Mouse (Mus musculus) urinary bladder, postnatal 0 days (tissue): ENCODE data around the gene 6430628N08Rik. TPM values are rescaled to one million over a fixed set of nuclear protein-coding genes. Genes with fewer than 3 reads are reported as not detected.

Source experiments
- polyA plus RNA-seq: library from polyadenylated mRNA; unstranded; fragments of >200 nt; fragmentation: Nextera tagmentation; extraction: Ambion mirVana; gene quantifications from 2 replicates; pipeline ENCODE4 v1.2.1, GENCODE M21; 2015

6430628N08Rik gene
- not detected in 2 replicates for polyA plus RNA-seq

DNA sequence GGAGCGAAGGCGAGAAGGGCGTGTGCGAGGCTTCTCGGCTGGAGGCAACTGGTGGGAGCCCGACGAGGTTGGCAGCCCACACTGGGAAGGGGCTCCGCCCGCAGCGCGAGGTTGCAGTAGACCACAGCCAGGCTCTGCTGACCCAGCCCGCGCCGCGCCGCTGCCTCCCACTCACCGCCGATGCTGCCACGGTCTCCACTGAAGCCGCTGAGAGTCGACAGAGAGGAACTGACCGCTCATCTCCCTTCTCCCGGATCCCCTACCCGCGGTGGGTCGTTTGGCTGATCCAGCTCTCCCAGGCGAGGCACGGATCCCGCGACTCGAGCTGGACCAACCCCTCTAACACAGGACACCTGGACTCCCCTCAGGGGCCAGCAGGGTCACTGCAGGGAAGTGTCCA lies at the start of gene 6430628N08Rik:
Gene 6430628N08Rik, plus strand, starts transcription at position 113 of the 400 bp plus-strand sequence.

GRCm38 (mm10) chr4:115884022-115884421 lies 6.4 kb upstream of the 6430628N08Rik start, which contains the start of gene Kncn:
TSS of gene Kncn (plus strand) at chr4:115884400.

DNA sequence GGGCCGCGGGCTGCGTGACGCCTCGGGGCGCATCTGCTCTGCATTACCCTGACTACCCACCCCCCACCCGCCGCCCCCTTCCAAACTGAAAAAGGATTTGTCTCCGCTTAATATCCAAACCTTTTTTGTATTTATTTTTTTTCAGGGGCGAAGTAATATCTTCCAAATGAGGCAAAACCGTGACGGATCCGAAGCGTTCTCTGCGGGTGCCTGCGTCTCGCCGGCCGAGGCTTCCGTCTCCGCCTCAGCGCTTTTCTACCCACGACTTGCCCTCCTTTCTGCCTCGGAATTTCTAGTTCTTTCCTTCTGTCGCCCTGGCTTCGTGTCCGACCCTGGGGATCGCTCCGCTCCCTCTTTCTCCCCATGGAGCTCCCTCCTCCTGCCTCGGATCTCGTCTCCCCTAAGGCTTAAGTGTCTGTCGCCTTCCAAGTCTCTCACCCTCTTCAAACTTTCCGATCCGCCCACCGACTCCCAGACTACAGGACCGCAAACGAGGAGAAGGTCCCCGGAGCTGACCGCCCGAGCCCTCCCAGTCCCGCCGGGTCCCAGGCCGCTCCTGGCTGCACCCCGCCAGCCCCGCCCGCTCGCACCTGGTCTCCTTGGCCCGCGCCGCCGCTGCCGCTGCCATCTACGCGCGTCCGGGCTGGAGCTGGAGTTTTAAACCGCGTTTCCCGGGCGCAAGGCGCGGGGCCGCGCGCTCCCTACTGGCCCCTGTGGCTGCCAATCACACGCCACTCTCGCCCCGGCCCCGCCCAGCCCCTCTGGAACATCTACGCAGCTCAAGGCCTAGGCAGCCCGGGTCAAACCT lies 49.0 kb downstream of the 6430628N08Rik start, which contains the start of gene Dmbx1:
Gene Dmbx1, minus strand, starts transcription at position 632 of the 808 bp plus-strand sequence.

Other genes with a start within 250 kb of the 6430628N08Rik start
- gene Cyp4b1, start 242.9 kb upstream of the 6430628N08Rik start, polyA plus RNA-seq = 2.2 and 2.5 TPM in 2 replicates
- gene Efcab14, start 152.9 kb upstream of the 6430628N08Rik start, polyA plus RNA-seq = 16.0 and 21.4 TPM in 2 replicates
- 0.28 TPM in 1 of 2 replicates, not detected in the other for gene Tex38, start 109.6 kb upstream of the 6430628N08Rik start, polyA plus RNA-seq
- 23.7 and 26.4 TPM in 2 replicates for gene Atpaf1, start 105.9 kb upstream of the 6430628N08Rik start, polyA plus RNA-seq
- 9.3 and 9.4 TPM in 2 replicates for gene Mob3c, start 62.6 kb upstream of the 6430628N08Rik start, polyA plus RNA-seq
- gene Mknk1, start 51.5 kb upstream of the 6430628N08Rik start, polyA plus RNA-seq = 18.9 TPM in 2 replicates
- gene Kncn, start 6.3 kb upstream of the 6430628N08Rik start, polyA plus RNA-seq = not detected in 2 replicates
- not detected in 2 replicates for gene Dmbx1, start 49.3 kb downstream of the 6430628N08Rik start, polyA plus RNA-seq
- 3.1 and 3.2 TPM in 2 replicates for gene Faah, start 127.3 kb downstream of the 6430628N08Rik start, polyA plus RNA-seq
- 11.4 and 11.8 TPM in 2 replicates for gene Nsun4, start 163.2 kb downstream of the 6430628N08Rik start, polyA plus RNA-seq
- gene Uqcrh, start 184.4 kb downstream of the 6430628N08Rik start, polyA plus RNA-seq = 635 and 692 TPM in 2 replicates
- 34.6 and 36.8 TPM in 2 replicates for gene Lrrc41, start 184.6 kb downstream of the 6430628N08Rik start, polyA plus RNA-seq
- 5.1 and 6.9 TPM in 2 replicates for gene Rad54l, start 233.0 kb downstream of the 6430628N08Rik start, polyA plus RNA-seq
- gene Pomgnt1, start 233.2 kb downstream of the 6430628N08Rik start, polyA plus RNA-seq = 72.8 and 75.7 TPM in 2 replicates